Mouse (Mus musculus): Measurements from ENCODE around the gene Sv2a. TPM values are rescaled to one million over a fixed set of nuclear protein-coding genes. Genes with fewer than 3 reads are reported as not detected.
"Not testable (repeated sequence)": the region's sequence is repeated elsewhere in the genome, so short reads cannot be mapped to it uniquely, and the experiment has no call there.

The Sv2a gene
- polyA plus RNA-seq, 1 experiment from 2014 or later = 12.0 TPM

DNA sequence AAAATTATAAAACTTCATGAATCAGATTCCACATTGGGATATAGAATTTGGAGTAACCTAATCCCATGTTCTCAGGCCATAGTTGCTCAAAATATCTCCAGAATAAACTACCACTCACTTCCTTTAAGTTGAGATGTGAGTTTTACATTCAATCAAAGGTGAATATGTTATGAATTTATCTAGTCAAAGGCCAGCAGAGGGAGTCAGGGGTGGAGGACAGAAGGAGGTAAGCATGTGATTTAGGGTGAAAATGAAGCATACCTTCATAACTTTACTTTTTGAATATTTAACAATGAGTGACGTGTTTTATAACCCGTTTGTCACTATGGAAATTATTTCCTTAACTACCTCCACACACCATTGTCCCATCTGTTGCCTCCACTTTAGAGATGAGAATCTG is 54.0 kb downstream of the Sv2a start:
- no peaks in the 10 kb centered on the region for H3K27me3 ChIP-seq (ENCODE audit: control insufficient read depth, insufficient read depth, low read length)
- H3K36me3 ChIP-seq (ENCODE audit: control insufficient read depth, insufficient read depth, low read length) = no peaks in the 10 kb centered on the region
- ATAC-seq (ENCODE audit: insufficient number of reproducible peaks, insufficient read depth, low FRiP score, low read depth) = no peak
- H3K4me1 ChIP-seq (ENCODE audit: control insufficient read depth in 2 of 2, insufficient read depth in 2 of 2, low read length in 2 of 2) = peaks cover 4 to 15% of the 10 kb centered on the region in 2 experiments; a peak in 3 of 4 replicates
- H3K9me3 ChIP-seq (ENCODE audit: control insufficient read depth, low read length) = no peaks in the 10 kb centered on the region
- H3K4me3 ChIP-seq (ENCODE audit: control insufficient read depth in 1 of 2, insufficient read depth in 1 of 2, low read depth in 1 of 2, low read length in 2 of 2) = no peak overlapping the region
- WGBS = 82% methylated on average over 2 of the region's 2 CpGs
- no peak overlapping the region for H3K27ac ChIP-seq (replicated peaks in 1 of 2; ENCODE audit: control insufficient read depth in 1 of 2, insufficient read depth in 1 of 2, low read depth in 2 of 2, low read length in 2 of 2)
- no peak overlapping the region for H3K9ac ChIP-seq (ENCODE audit: low read length)
- no peak overlapping the region for H3K4me2 ChIP-seq (ENCODE audit: low read length)

DNA sequence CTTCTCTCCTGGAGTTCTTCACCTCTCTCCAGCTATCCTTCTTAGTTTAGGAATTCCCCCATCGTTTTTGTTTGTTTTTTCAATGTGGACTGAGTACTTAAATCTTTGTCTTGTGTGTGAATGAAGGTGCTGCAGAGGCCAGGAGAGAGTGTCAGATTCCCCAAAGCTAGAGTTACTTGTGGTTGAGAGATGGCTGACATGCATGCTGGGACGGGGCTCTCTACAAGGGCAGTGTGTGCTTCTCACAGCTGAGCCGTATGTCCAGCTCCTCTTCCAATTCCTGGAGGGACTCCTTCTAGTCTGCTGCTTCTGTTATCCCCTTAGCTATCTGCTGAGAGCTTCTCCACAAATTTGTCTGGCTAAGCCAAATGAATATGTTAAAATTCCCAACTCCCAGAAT is 54.9 kb downstream of the Sv2a start:
- H3K9me3 ChIP-seq (ENCODE audit: control insufficient read depth, low read length) = no peaks in the 10 kb centered on the region
- H3K4me2 ChIP-seq (ENCODE audit: low read length) = no peak overlapping the region
- ATAC-seq (ENCODE audit: insufficient number of reproducible peaks, insufficient read depth, low FRiP score, low read depth) = no peak
- H3K36me3 ChIP-seq (ENCODE audit: control insufficient read depth, insufficient read depth, low read length) = no peaks in the 10 kb centered on the region
- H3K27ac ChIP-seq (replicated peaks in 1 of 2; ENCODE audit: control insufficient read depth in 1 of 2, insufficient read depth in 1 of 2, low read depth in 2 of 2, low read length in 2 of 2) = no peak overlapping the region
- H3K4me1 ChIP-seq (ENCODE audit: control insufficient read depth in 2 of 2, insufficient read depth in 2 of 2, low read length in 2 of 2) = peaks cover 4 to 17% of the 10 kb centered on the region in 2 experiments; a peak in 3 of 4 replicates
- H3K9ac ChIP-seq (ENCODE audit: low read length) = no peak overlapping the region
- no peaks in the 10 kb centered on the region for H3K27me3 ChIP-seq (ENCODE audit: control insufficient read depth, insufficient read depth, low read length)
- 52% methylated on average over 3 of the region's 3 CpGs for WGBS
- H3K4me3 ChIP-seq (ENCODE audit: control insufficient read depth in 1 of 2, insufficient read depth in 1 of 2, low read depth in 1 of 2, low read length in 2 of 2) = no peak overlapping the region

GRCm38 (mm10) chr3:96236834-96237334 is 55.9 kb downstream of the Sv2a start:
- Histone ChIP-seq H3K36me3 (ENCODE audit: control insufficient read depth, insufficient read depth, low read length) (no peaks in the 10 kb centered on the region), H3K4me3 (ENCODE audit: control insufficient read depth in 1 of 2, insufficient read depth in 1 of 2, low read depth in 1 of 2, low read length in 2 of 2) (peak overlapping the region in 1 of 2 experiments; percentile 49; a peak in 1 of 4 replicates), H3K4me2 (ENCODE audit: low read length) (peak overlapping the region; percentile 73), H3K27me3 (ENCODE audit: control insufficient read depth, insufficient read depth, low read length) (no peaks in the 10 kb centered on the region), H3K9ac (ENCODE audit: low read length) (peak overlapping the region; percentile 80), H3K9me3 (ENCODE audit: control insufficient read depth, low read length) (no peaks in the 10 kb centered on the region), H3K27ac (replicated peaks in 1 of 2; ENCODE audit: control insufficient read depth in 1 of 2, insufficient read depth in 1 of 2, low read depth in 2 of 2, low read length in 2 of 2) (peak overlapping the region in 1 of 2 experiments; percentile 79; a peak in 2 of 4 replicates), H3K4me1 (ENCODE audit: control insufficient read depth in 2 of 2, insufficient read depth in 2 of 2, low read length in 2 of 2) (peaks cover 4 to 18% of the 10 kb centered on the region in 2 experiments; a peak in 3 of 4 replicates)
- WGBS = 80% methylated on average over 4 of the region's 4 CpGs
- ATAC-seq (ENCODE audit: insufficient number of reproducible peaks, insufficient read depth, low FRiP score, low read depth) = no peak

DNA sequence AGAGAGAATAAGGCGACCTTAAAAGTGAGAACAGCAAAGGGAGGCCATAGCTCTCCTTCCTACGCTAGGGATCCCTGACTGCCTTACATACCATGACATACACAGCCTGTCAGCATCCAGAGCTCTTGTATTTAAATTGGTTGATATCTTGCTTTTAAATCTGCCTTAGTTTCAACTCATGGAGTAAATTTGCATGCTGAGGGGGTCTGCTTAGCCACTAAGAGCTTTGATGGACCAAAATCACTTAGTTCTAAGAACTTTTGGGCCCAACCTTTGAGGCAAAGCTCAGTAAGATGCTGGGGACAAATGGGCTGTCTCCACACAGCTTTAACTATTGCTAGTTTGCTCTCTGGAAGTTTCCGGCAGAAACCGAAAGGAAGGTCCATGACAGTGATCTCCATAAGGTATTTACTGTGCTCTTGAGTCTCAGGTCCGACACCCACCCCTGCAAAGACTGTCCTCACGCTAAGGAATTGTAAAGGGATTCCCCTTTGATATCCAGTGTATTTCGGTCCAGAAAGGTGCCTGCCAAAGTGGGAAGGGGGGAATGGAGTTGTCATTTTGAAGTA is 56.5 kb downstream of the Sv2a start:
- ATAC-seq (ENCODE audit: insufficient number of reproducible peaks, insufficient read depth, low FRiP score, low read depth) = no peak
- H3K27ac ChIP-seq (replicated peaks in 1 of 2; ENCODE audit: control insufficient read depth in 1 of 2, insufficient read depth in 1 of 2, low read depth in 2 of 2, low read length in 2 of 2) = peak overlapping the region; percentile 49 to 79; a peak in 3 of 4 replicates
- H3K36me3 ChIP-seq (ENCODE audit: control insufficient read depth, insufficient read depth, low read length) = no peaks in the 10 kb centered on the region
- H3K4me2 ChIP-seq (ENCODE audit: low read length) = peak overlapping the region; percentile 73
- H3K27me3 ChIP-seq (ENCODE audit: control insufficient read depth, insufficient read depth, low read length) = no peaks in the 10 kb centered on the region
- H3K9ac ChIP-seq (ENCODE audit: low read length) = peak overlapping the region; percentile 80
- 24% methylated on average over 7 of the region's 7 CpGs for WGBS
- peak overlapping the region; percentile 42 to 49 for H3K4me3 ChIP-seq (ENCODE audit: control insufficient read depth in 1 of 2, insufficient read depth in 1 of 2, low read depth in 1 of 2, low read length in 2 of 2)
- peaks cover 4 to 18% of the 10 kb centered on the region in 2 experiments; a peak in 3 of 4 replicates for H3K4me1 ChIP-seq (ENCODE audit: control insufficient read depth in 2 of 2, insufficient read depth in 2 of 2, low read length in 2 of 2)
- no peaks in the 10 kb centered on the region for H3K9me3 ChIP-seq (ENCODE audit: control insufficient read depth, low read length)

- H3K9me3 ChIP-seq (ENCODE audit: control insufficient read depth, low read length) = no peaks in the 10 kb centered on the region
- ATAC-seq (ENCODE audit: insufficient number of reproducible peaks, insufficient read depth, low FRiP score, low read depth) = no peak
- WGBS = 2% methylated on average over 12 of the region's 12 CpGs
- peak overlapping the region; percentile 42 to 49 for H3K4me3 ChIP-seq (ENCODE audit: control insufficient read depth in 1 of 2, insufficient read depth in 1 of 2, low read depth in 1 of 2, low read length in 2 of 2)
- H3K4me2 ChIP-seq (ENCODE audit: low read length) = peak overlapping the region; percentile 73
- H3K36me3 ChIP-seq (ENCODE audit: control insufficient read depth, insufficient read depth, low read length) = no peaks in the 10 kb centered on the region
- H3K9ac ChIP-seq (ENCODE audit: low read length) = peak overlapping the region; percentile 80
- peak overlapping the region; percentile 49 to 79 for H3K27ac ChIP-seq (replicated peaks in 1 of 2; ENCODE audit: control insufficient read depth in 1 of 2, insufficient read depth in 1 of 2, low read depth in 2 of 2, low read length in 2 of 2)
- peaks cover 4 to 20% of the 10 kb centered on the region in 2 experiments; a peak in 3 of 4 replicates for H3K4me1 ChIP-seq (ENCODE audit: control insufficient read depth in 2 of 2, insufficient read depth in 2 of 2, low read length in 2 of 2)
- H3K27me3 ChIP-seq (ENCODE audit: control insufficient read depth, insufficient read depth, low read length) = no peaks in the 10 kb centered on the region
Observed at GRCm38 (mm10) chr3:96237904-96238511, 57.1 kb downstream of the Sv2a start.

DNA sequence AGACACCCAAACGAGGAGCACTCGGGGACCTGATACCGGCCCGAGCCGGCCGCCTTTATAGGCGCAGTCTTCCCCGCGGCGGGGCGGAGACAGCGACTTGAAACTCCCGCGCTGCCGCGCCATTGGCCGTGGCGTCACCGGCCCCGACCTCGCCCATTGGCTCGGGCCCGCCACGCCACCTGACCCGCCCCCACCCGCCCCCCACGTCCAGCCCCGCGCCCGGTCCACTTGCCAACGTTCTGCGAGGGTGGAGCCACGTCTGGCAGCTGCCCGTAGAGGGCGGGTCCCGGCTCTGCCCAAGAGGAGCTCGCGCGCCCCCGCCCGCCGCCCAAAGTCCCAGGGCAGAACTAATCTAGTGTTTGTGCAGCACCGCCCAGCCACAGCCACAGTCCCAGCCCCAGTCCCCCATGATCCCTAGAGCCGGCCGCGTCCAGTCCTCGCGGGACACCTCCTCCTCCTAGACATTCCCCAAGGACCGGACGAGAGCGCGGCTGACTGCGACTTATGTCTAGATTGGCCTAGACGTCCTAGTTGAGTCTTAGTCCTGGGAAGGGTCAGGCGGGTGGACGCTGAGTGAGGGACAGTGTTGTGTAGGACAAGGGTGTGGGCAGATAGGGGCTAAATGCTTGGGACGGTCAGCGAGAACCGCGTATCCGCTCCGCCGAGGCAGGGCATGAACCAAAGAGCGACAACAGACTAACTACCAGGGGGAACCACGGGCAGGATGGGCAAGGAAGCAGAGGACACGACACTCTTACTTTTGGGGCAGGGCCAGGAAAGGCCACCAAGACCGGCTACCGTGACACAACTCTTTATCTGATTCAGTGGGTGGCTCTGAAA is 58.2 kb downstream of the Sv2a start, which contains the start of gene Hist2h3c2:
TSS of gene Hist2h3c2 (minus strand) at position 174 of the 840 bp plus-strand sequence.
- under 1% methylated on average over 17 of the region's 68 CpGs for WGBS
- H3K27me3 ChIP-seq (ENCODE audit: control insufficient read depth, insufficient read depth, low read length) = not testable (repeated sequence)

More for the DNA sequence above, 58.2 kb downstream of the Sv2a start, which contains the start of gene Hist2h3c2:
- Histone ChIP-seq H3K9ac (ENCODE audit: low read length) (peak within 1 kb of the TSS; percentile 80), H3K27ac (replicated peaks in 1 of 2; ENCODE audit: control insufficient read depth in 1 of 2, insufficient read depth in 1 of 2, low read depth in 2 of 2, low read length in 2 of 2) (peak within 1 kb of the TSS; percentile 79 to 91), H3K4me2 (ENCODE audit: low read length) (peak within 1 kb of the TSS; percentile 73), H3K4me1 (ENCODE audit: control insufficient read depth in 2 of 2, insufficient read depth in 2 of 2, low read length in 2 of 2) (peaks cover 8 to 27% of the 10 kb centered on the region in 2 experiments), H3K4me3 (ENCODE audit: control insufficient read depth in 1 of 2, insufficient read depth in 1 of 2, low read depth in 1 of 2, low read length in 2 of 2) (peak within 1 kb of the TSS; percentile 49 to 51)
- H3K36me3 ChIP-seq (ENCODE audit: control insufficient read depth, insufficient read depth, low read length); H3K9me3 ChIP-seq (ENCODE audit: control insufficient read depth, low read length): not testable (repeated sequence)
- ATAC-seq (ENCODE audit: insufficient number of reproducible peaks, insufficient read depth, low FRiP score, low read depth) = peak; percentile 89

Data from heart, embryonic 14.5 days (tissue).